Mouse (Mus musculus): ENCODE data around the gene Aoc1. TPM values are rescaled to one million over a fixed set of nuclear protein-coding genes. Genes with fewer than 3 reads are reported as not detected.
A peak's percentile ranks its signal among the peaks of the same experiment; 100 is the strongest.

Gene Aoc1
- under 1 TPM; 0.14 to 0.76 TPM for total RNA-seq (2021)
- long read RNA-seq, experiment 1: 0 reads
- long read RNA-seq, experiment 2: 0 reads

GRCm38 (mm10) chr6:48872596-48872995 lies at the start of gene Aoc1:
TSS of gene Aoc1 (plus strand) at chr6:48872896.
- no peak for DNase-seq (ENCODE audit: low spot score in 2 of 2)

GRCm38 (mm10) chr6:48825016-48825415 lies 47.7 kb upstream of the Aoc1 start:
- no peak for DNase-seq (ENCODE audit: low spot score in 2 of 2)

GRCm38 (mm10) chr6:48828976-48829375 lies 43.7 kb upstream of the Aoc1 start:
- DNase-seq (ENCODE audit: low spot score in 2 of 2): no peak

- DNase-seq (ENCODE audit: low spot score in 2 of 2): no peak
Observed at GRCm38 (mm10) chr6:48829651-48830050, 43.0 kb upstream of the Aoc1 start.

GRCm38 (mm10) chr6:48830241-48830640 lies 42.5 kb upstream of the Aoc1 start:
- no peak for DNase-seq (ENCODE audit: low spot score in 2 of 2)

- no peak for DNase-seq (ENCODE audit: low spot score in 2 of 2)
Observed at GRCm38 (mm10) chr6:48831141-48831540, 41.6 kb upstream of the Aoc1 start.

- DNase-seq (ENCODE audit: low spot score in 2 of 2): no peak
Observed at GRCm38 (mm10) chr6:48832426-48832825, 40.3 kb upstream of the Aoc1 start.

GRCm38 (mm10) chr6:48833515-48833914 lies 39.2 kb upstream of the Aoc1 start:
- DNase-seq (ENCODE audit: low spot score in 2 of 2): no peak

GRCm38 (mm10) chr6:48835241-48835640 lies 37.5 kb upstream of the Aoc1 start:
- no peak for DNase-seq (ENCODE audit: low spot score in 2 of 2)

GRCm38 (mm10) chr6:48836146-48836545 lies 36.5 kb upstream of the Aoc1 start:
- DNase-seq (ENCODE audit: low spot score in 2 of 2): no peak

GRCm38 (mm10) chr6:48837516-48837915 lies 35.2 kb upstream of the Aoc1 start:
- no peak for DNase-seq (ENCODE audit: low spot score in 2 of 2)

- DNase-seq (ENCODE audit: low spot score in 2 of 2): no peak
Observed at GRCm38 (mm10) chr6:48838321-48839080, 34.2 kb upstream of the Aoc1 start.

- DNase-seq (ENCODE audit: low spot score in 2 of 2): no peak
Observed at GRCm38 (mm10) chr6:48840371-48840969, 32.2 kb upstream of the Aoc1 start, which contains the start of gene Tmem176a. TSS of gene Tmem176a (plus strand) at chr6:48840919.

- DNase-seq (ENCODE audit: low spot score in 2 of 2): peak; percentile 82 to 94
Observed at GRCm38 (mm10) chr6:48840973-48841625, 31.6 kb upstream of the Aoc1 start, which contains the start of gene Tmem176b. TSS of gene Tmem176b (minus strand) at chr6:48841496.

- DNase-seq (ENCODE audit: low spot score in 2 of 2): peak in 1 of 2 experiments; percentile 47
Observed at GRCm38 (mm10) chr6:48842111-48842842, 30.4 kb upstream of the Aoc1 start.

- DNase-seq (ENCODE audit: low spot score in 2 of 2): no peak
Observed at GRCm38 (mm10) chr6:48845086-48845485, 27.6 kb upstream of the Aoc1 start.

GRCm38 (mm10) chr6:48851820-48852491 lies 20.7 kb upstream of the Aoc1 start:
- no peak for DNase-seq (ENCODE audit: low spot score in 2 of 2)

GRCm38 (mm10) chr6:48854155-48854554 lies 18.5 kb upstream of the Aoc1 start:
- DNase-seq (ENCODE audit: low spot score in 2 of 2): no peak

GRCm38 (mm10) chr6:48857613-48858302 lies 14.9 kb upstream of the Aoc1 start:
- no peak for DNase-seq (ENCODE audit: low spot score in 2 of 2)

All from adrenal gland, postnatal 4 days (tissue).